Comparison of ENCODE assay signal across 18 mouse cellular contexts in the genomic region with DNA sequence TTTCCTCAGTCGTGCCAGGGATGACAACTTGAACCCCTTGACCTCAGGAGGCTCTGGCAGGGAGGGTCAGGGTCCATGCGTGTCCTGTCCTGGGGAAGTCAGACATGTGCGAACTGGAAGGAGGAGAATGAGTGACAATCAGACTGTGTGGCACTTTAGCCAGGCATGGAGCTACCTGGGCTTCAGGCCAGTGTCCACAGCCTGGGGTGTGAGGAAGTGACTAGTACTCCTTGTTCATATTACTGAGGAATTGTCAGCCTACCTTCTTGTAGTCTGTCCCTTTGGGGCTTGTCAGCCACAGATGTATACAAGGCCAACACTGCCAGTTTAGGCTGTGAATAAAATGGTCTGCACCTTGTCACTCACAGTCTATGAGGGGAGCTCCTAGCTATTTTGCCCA. TPM values are rescaled to one million over a fixed set of nuclear protein-coding genes. Genes with fewer than 3 reads are reported as not detected.
DNase-seq lines count a peak whose midpoint lies in the region; ATAC-seq and TF ChIP-seq lines count a peak whose summit lies in the region.
"Had no signal": no experiment of that assay in that cellular context is flagged by ENCODE, and none has a peak within 500 bp of the region (broad histone marks: within the 10 kb centered on the region; RNA-seq: fewer than 3 reads in every experiment).

No protein-coding gene starts in this region.

- no peaks in the 10 kb centered on the region for H3K9me3 ChIP-seq in liver, embryonic 11.5 days (ENCODE audit: control insufficient read depth, low read length)
- H3K9me3 ChIP-seq: embryonic facial prominence, embryonic 10.5 days; embryonic facial prominence, embryonic 12.5 days; forebrain, embryonic 13.5 days; forebrain, embryonic 15.5 days had no signal

- no peak overlapping the region for H3K27ac ChIP-seq in liver, embryonic 11.5 days (ENCODE audit: low read depth, low read length)
- H3K27ac ChIP-seq: embryonic facial prominence, embryonic 10.5 days; embryonic facial prominence, embryonic 12.5 days; forebrain, embryonic 13.5 days; forebrain, embryonic 15.5 days had no signal

- no peak for TF ChIP-seq CTCF in Patski (IDR thresholded peaks at IDR 0.05)

- H3K4me3 ChIP-seq in liver, embryonic 11.5 days (ENCODE audit: low read depth, low read length), result no peak overlapping the region
- H3K4me3 ChIP-seq: embryonic facial prominence, embryonic 10.5 days; embryonic facial prominence, embryonic 12.5 days; forebrain, embryonic 13.5 days; forebrain, embryonic 15.5 days had no signal

- CTCF ChIA-PET in Patski (lab: Charles Lee), result no interaction called here

- WGBS in liver, embryonic 11.5 days, result 79% methylated on average over 3 of the region's 3 CpGs

- H3K4me2 ChIP-seq in liver, embryonic 11.5 days, result no peak overlapping the region
- H3K4me2 ChIP-seq: embryonic facial prominence, embryonic 12.5 days; forebrain, embryonic 13.5 days; forebrain, embryonic 15.5 days had no signal

- H3K4me1 ChIP-seq in liver, embryonic 11.5 days (replicated peaks; ENCODE audit: control insufficient read depth, insufficient read depth, low read length), result no peaks in the 10 kb centered on the region
- H3K4me1 ChIP-seq: embryonic facial prominence, embryonic 10.5 days; embryonic facial prominence, embryonic 12.5 days had no signal

- H3K9ac ChIP-seq in liver, embryonic 11.5 days (ENCODE audit: low read depth, low read length), result no peak overlapping the region
- H3K9ac ChIP-seq: embryonic facial prominence, embryonic 12.5 days; forebrain, embryonic 13.5 days; forebrain, embryonic 15.5 days; forebrain, postnatal 0 days had no signal

- ATAC-seq in Patski, result peak; percentile 6
- no peak for ATAC-seq in liver, embryonic 11.5 days (replicated peaks; ENCODE audit: low FRiP score)
- ATAC-seq: activated CD4-positive, CD25-positive, alpha-beta regulatory T cell, adult 4 months; forebrain, postnatal 0 days had no signal

- POLR2A ChIA-PET in Patski (lab: Charles Lee), result no interaction called here

- H3K27me3 ChIP-seq in Patski, result no peaks in the 10 kb centered on the region
- no peaks in the 10 kb centered on the region for H3K27me3 ChIP-seq in liver, embryonic 11.5 days (replicated peaks; ENCODE audit: control insufficient read depth, insufficient read depth, low read length)
- H3K27me3 ChIP-seq: embryonic facial prominence, embryonic 12.5 days; forebrain, embryonic 13.5 days; forebrain, embryonic 15.5 days had no signal

- DNase-seq in cerebellum, adult 18-20 months, result peak; percentile 52 to 62
- DNase-seq in cerebellum, adult 9-11 months, result no peak
- peak; percentile 39 to 43 for DNase-seq in cerebellum, postnatal 10 days
- no peak for DNase-seq in cerebellum, adult 11 months
- peak; percentile 56 to 65 for DNase-seq in cerebellum, postnatal 25 days
- DNase-seq in cerebellum, postnatal 4 days (ENCODE audit: low spot score in 2 of 2), result no peak
- DNase-seq in Patski (ENCODE audit: low read depth, low spot score), result no peak
- DNase-seq in liver, embryonic 11.5 days (ENCODE audit: low spot score), result no peak
- DNase-seq: adrenal gland, adult 8-10 months; adrenal gland, postnatal 14 days; adrenal gland, postnatal 36 days; cerebellum, postnatal 36 days; forebrain, postnatal 0 days had no signal

- H3K36me3 ChIP-seq in liver, embryonic 11.5 days (ENCODE audit: control insufficient read depth, insufficient read depth, low read length), result no peaks in the 10 kb centered on the region
- H3K36me3 ChIP-seq: embryonic facial prominence, embryonic 12.5 days had no signal

- in situ Hi-C loops in Patski (cut with MboI; ENCODE audit: low pct_unique_long_range_greater_than_20kb), result loop anchor here (10.0 kb wide), 1 partner anchor 219 kb away; no protein-coding TSS in a partner anchor

RNA-seq across cellular contexts. Expression of gene Igsf9b, which starts 24.4 kb away (rescaled TPM):
- 1.5 TPM for polyA plus RNA-seq in Patski (2021)
- 0.25 and 0.48 TPM in 2 replicates for polyA plus RNA-seq in liver, embryonic 11.5 days (2014; fragmentation: Nextera tagmentation; extraction: Ambion mirVana)

Comparison
In these comparisons a context has a peak if more than half of its experiments do, and no peak if none do; other contexts are left out.
1. DNase-seq: peak in cerebellum, adult 18-20 months (2 of 2), cerebellum, postnatal 10 days (2 of 2) and cerebellum, postnatal 25 days (2 of 2); none in cerebellum, adult 9-11 months (single experiment), cerebellum, adult 11 months (single experiment), cerebellum, postnatal 4 days (0 of 2), Patski (single experiment) and liver, embryonic 11.5 days (single experiment).